Mouse (Mus musculus) kidney, postnatal 4 days (tissue): Measurements from ENCODE around the gene Tnfrsf4.

ENCODE experiments used
- DNase-seq, 2 experiments: peaks; one replicate each; pipeline ENCODE4 v3.0.0; 2021; ENCODE audit warnings: mixed read lengths in 2 of 2

The Tnfrsf4 gene

DNA sequence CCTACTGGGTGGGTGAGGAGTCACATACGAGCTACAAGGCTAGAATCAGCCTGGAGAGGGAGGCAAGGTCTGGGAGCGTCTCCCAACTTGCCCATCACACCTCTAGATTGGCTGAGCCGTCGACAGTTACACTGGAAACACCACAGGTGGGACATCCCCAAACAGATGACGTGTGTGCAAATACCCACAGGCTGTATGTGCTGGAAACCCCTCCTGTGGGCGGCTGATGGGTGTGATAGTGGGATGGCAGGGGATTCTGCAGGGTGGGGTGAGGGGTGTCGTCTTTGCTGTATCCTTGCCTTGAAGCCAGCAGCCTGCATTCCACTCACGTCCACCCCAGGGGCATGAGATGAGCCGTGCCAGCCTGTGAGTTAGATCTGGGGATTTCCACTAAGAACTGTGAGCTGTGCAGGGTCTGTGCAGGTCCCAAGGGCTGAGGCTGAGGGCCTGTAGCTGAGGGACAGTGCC lies 17.0 kb downstream of the Tnfrsf4 start:
- no peak for DNase-seq

DNA sequence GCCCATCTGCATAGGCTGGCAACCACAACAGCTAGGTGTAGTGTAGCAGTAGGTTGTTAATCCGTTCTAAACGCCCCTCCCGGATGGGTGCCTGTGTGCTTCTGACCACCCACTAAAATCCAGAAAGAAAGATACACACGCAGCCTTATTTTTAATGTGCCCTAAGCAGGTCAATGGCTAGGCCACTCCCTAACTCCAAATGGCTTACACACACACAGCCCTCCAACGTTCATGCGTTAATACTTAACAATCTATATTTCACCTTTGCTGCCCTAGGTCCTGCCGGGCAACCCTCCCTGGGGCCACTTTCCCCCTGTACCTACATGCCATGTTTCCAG lies 17.6 kb downstream of the Tnfrsf4 start:
- DNase-seq, result no peak

- DNase-seq, result peak; percentile 85 to 89
Measured at GRCm38 (mm10) chr4:156031593-156032391, 18.1 kb downstream of the Tnfrsf4 start.

- DNase-seq, result peak in 1 of 2 experiments; percentile 28
Measured at GRCm38 (mm10) chr4:156032856-156033255, 19.2 kb downstream of the Tnfrsf4 start.

DNA sequence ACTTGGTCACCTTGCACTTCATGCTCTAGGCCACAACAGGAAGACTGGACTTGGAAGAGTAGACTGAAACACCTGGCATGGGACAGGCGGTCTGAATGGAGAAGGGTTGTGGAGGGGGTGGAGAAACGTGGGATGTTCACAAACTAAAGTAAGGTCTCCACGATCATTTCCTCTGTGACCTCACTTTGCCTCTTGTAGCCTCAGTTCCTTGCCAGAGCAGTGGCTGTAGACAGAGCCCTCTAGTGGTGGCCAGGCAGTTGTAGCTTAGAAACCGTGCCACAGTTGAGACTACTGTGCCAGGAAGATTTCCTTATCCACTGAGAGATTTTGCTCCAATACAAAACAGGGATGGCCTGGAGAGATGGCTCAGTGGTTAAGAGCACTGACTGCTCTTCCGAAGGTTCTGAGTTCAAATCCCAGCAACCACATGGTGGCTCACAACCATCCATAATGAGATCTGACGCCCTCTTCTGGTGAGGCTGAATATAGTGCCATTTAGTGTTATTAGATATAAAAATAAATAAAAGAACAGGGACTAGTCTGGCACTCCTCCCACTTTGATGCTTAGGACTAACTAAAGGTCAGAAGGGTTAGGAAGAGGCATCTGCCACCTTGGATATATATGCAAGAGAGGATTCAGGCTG lies 20.0 kb downstream of the Tnfrsf4 start:
- peak; percentile 55 to 75 for DNase-seq

DNA sequence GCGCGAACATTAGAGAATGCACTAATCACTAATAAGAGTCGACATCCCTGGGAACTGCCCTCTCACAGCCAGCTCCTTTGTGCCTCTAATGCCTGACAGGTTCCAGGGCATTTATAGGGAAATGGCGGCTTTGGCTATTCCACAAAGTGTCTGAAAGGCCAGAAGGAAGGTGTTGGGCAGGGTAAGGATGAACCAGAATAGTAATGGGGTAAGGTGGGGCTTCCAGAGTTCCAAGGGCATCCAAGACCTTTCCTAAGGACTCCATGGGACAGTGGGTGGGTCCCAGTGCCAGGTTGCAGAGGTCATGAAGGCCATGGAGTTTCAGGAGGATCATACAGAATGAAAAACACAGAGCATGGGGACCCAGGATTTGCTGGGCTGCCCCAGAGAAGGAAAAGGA lies 20.7 kb downstream of the Tnfrsf4 start:
- no peak for DNase-seq

GRCm38 (mm10) chr4:156034901-156035300 lies 21.3 kb downstream of the Tnfrsf4 start:
- DNase-seq, result no peak

GRCm38 (mm10) chr4:156044754-156045153 lies 31.1 kb downstream of the Tnfrsf4 start:
- DNase-seq, result no peak

- no peak for DNase-seq
Measured at GRCm38 (mm10) chr4:156049779-156050178, 36.1 kb downstream of the Tnfrsf4 start.

DNA sequence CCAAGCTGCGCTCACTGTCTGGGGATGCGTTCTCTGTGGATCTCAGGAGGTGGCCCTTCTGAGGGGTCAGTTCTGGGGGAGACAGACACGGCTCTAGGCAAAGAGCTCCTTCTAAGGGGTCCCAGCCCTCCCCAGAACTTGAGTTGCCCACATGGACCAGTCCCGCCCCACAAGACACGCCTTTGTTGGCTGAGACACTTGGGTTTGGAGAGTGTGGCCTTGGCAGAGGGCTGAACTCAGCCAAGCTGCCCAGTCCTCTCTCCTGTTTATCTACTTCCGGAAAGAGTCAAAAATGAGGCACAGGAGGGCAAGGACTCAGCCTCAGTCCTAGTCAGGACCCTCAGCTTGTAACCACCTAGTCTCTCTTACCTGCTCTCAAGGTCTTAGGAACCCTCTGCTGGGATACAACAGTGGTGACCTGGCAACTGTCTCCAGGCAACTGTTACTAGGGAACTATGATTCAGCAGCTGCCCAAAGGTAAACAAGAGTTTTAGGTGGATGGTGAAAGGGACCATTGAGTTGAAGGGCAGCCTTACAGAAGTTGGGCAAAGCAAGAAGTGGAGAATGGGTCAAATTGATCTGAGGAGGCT lies 36.8 kb downstream of the Tnfrsf4 start:
- no peak for DNase-seq

DNA sequence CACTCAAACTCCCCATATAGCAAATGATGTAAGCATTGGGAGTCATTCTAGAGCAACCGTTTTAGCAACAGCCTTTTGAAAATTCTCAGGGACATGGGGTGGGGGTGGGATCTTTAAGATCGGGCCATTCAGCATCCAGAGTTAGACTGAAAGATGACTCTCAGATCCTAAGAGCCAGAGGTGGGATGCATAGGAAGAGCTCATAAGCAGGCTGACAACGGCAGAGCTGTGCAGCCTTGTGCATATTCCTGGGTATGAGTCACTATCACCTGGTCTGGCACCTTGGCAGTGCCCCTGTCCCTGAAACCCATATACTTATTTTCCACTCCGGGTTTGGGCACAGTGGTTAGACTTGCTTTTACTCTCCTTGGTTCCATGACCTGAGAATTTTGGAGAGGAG lies 39.5 kb downstream of the Tnfrsf4 start:
- DNase-seq, result no peak

DNA sequence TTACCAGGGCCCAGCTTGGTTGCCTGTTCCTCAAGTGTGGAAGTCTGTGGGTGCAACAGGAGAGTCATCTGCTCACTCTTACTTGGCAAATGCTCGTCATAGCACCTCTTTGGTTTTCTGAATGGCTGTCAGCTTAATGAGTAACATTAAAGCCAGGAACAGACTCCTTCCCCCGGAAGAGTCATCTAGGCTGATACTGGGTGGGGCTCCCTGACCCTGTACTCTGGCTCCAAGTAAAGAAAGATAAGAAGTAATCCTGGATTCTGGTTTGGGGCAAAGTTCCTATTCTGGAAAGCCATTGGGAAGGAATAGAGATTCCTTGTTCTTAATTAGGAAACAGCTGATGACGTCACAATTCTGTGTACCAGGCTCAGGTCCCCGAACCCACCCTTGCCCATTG lies 40.5 kb downstream of the Tnfrsf4 start:
- no peak for DNase-seq

GRCm38 (mm10) chr4:156054606-156055005 lies 41.0 kb downstream of the Tnfrsf4 start:
- DNase-seq, result peak in 1 of 2 experiments; percentile 47

DNA sequence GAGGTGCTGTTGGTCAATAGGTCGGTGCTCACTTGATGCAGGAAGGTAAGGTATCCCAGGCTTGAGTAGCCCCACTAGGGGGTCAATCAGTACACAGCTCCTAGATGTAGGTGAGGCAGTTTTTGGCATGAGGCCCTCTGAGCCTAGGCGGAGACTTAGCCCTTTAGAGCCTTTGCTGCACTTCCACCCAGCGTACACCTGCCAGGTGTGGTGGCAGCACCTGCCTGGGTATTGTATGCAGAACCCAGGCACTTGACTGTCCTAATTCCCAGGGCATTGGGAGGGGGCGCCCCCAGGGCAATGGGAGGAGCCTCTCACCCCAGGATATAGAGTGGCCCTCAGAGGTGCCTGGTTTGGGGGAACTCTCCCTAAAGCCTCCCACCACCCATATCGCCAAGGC lies 41.5 kb downstream of the Tnfrsf4 start:
- DNase-seq, result no peak

DNA sequence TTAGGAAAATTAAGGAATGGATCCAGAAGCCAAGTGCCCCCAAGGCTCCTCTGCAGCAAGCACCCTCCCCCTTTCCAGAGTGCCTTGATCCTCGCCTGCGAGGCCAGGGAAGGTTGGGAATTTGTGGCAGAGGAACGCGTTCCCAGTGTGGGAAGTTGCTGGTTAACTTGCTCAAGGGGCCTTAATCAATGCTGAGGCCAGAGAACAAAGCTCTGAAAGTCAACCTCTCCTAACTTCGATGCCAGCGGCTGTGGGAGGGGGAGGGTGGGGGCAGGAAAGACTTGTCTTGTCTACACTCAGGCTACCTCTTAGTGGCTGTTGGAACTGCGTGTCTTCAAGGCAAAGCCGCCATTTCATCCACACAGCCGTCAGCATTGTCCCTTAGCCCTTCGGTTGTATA lies 44.1 kb downstream of the Tnfrsf4 start:
- no peak for DNase-seq

DNA sequence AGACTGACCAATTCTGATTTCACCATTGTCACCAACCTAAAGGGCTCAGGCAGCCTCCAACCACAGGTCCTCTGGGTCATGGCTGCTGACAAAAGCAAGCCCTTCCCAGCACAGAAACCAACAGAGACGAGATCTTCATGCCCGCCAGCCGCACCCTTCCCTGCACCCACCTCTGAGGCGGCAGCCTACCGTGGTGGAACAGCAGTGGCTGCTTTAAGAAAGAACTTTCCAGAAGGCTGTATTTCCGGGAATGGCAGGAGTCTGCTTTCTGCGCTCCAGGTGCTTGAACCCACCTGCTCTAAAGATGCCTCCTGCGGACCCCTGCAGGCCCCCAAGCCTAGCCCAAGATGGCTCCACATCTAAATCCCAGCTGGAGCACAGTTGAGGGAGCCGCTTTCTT lies 45.2 kb downstream of the Tnfrsf4 start:
- peak in 1 of 2 experiments; percentile 40 for DNase-seq

DNA sequence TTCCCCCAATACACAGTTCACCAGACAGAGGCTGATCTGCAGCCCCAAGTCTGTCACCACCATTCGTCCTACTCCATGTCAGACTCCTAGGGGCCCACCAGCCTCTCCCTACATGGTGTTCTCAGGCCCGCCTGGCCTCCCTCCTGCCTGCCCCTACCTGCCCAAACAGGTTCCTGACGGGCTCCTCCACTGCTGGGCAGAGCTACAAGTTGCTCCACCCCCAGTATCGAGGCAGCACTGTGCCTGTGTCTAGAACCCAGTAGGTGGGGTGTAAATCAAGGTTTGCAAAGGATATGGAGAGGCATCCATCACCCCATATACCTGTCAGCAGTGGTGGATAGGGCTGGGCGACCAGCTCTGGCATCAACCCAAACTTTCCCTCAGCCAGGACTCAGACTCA lies 45.6 kb downstream of the Tnfrsf4 start, which contains the start of gene Ttll10:
TSS of gene Ttll10 (minus strand) at position 154 of the 400 bp plus-strand sequence.
- peak; percentile 61 to 76 for DNase-seq

DNA sequence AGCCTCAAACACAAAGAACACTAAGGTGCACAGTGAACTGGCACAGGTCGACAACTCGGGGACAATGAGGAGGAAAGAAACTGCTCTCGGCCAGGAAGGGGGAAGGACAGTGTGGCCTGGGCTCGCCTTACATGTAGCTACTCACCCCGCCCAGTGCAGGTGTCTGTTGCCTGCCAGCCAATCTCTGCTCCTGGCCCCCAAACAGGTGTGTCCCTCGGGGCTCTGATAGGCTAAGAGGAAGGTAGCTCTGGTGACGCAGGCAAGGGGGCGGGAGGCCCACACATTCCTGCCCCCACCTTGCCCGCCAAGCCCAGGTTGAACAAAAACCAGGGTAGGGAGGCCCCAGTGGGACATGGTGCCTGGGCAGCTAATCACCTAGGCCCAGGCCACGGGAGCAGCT lies 46.1 kb downstream of the Tnfrsf4 start:
- DNase-seq, result peak; percentile 84 to 91

- DNase-seq, result no peak
Measured at GRCm38 (mm10) chr4:156063861-156064509, 50.3 kb downstream of the Tnfrsf4 start.

DNA sequence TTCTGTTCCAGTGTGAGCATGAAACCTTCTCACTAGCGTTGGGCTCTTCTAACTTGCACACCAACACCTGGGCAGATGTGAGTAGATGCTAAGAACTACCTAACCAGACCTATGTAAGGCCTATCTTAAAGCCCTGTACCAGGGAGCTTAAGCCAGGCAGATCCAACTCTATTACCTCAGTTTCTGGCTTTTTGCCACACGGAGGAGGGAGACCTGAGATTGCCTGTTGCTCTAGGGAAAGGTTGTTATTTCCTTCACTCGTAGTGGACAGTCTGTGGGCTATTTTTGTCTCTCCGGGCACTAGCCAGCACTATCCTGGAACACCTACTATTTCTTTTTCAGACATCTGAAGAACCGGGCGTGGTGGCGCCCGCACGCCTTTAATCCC lies 50.9 kb downstream of the Tnfrsf4 start:
- DNase-seq, result no peak

GRCm38 (mm10) chr4:156065156-156065894 lies 51.7 kb downstream of the Tnfrsf4 start:
- DNase-seq, result peak in 1 of 2 experiments; percentile 33
